Mouse (Mus musculus) cerebellum, postnatal 4 days (tissue): ENCODE data around the gene Lyst.
"Not testable (repeated sequence)": the region's sequence is repeated elsewhere in the genome, so short reads cannot be mapped to it uniquely, and the experiment has no call there.

ENCODE experiments used
- DNase-seq, 2 experiments: peaks; one replicate each; pipeline ENCODE4 v3.0.0; 2022; ENCODE audit warnings: low spot score in 2 of 2, mixed read lengths in 1 of 2

Lyst gene

DNA sequence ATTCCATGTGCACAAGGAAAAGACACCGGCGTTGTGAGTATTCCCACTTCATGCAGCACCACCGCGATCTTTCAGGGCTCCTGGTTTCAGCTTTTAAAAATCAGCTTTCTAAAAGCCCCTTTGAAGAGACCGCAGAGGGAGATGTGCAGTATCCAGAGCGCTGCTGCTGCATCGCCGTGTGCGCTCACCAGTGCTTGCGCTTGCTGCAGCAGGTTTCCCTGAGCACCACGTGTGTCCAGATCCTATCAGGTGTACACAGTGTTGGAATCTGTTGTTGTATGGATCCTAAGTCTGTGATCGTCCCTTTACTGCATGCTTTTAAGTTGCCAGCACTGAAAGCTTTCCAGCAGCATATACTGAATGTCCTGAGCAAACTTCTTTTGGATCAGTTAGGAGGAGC lies 45.0 kb downstream of the Lyst start:
- DNase-seq = no peak

DNA sequence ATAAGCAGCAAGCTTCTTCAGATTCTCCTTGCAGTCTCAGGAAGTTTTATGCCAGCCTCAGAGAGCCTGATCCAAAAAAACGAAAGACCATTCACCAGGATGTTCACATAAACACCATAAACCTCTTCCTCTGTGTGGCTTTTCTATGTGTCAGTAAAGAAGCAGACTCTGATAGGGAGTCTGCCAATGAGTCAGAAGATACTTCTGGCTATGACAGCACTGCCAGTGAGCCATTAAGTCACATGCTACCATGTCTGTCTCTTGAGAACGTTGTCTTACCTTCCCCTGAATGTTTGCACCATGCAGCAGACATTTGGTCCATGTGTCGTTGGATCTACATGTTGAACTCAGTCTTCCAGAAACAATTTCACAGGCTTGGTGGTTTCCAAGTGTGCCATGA lies 47.4 kb downstream of the Lyst start:
- DNase-seq = no peak

DNA sequence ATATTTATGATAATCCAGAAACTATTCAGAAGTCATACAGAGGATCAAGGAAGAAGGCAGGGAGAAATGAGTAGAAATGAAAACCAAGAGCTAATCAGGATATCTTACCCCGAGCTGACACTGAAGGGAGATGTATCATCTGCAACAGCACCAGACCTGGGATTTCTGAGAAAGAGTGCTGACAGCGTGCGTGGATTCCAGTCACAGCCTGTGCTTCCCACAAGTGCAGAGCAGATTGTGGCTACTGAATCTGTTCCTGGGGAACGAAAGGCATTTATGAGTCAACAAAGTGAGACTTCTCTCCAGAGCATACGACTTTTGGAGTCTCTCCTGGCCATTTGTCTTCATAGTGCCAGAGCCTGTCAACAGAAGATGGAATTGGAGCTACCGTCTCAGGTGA lies 47.8 kb downstream of the Lyst start:
- no peak for DNase-seq

- no peak for DNase-seq
Observed at GRCm38 (mm10) chr13:13638725-13639124, 48.5 kb downstream of the Lyst start.

- no peak for DNase-seq
Observed at GRCm38 (mm10) chr13:13647296-13647695, 57.1 kb downstream of the Lyst start.

DNA sequence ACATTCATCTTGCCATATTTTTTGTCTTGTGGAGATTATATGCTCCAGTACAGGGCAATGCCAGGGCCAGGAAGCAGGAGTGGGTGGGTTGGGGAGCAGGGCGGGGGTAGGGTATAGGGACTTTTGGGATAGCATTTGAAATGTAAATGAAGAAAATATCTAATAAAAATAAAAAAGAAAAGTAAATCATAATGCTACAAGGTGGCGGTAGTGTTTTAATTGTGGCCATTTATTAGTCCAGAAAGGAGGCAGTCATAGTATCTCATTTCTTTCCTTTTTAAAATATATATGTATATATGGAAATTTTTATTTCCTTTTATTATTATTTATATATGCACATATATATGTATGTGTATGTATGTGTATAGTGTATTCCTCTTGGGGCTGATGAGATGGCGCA lies 65.3 kb downstream of the Lyst start:
- no peak for DNase-seq

DNA sequence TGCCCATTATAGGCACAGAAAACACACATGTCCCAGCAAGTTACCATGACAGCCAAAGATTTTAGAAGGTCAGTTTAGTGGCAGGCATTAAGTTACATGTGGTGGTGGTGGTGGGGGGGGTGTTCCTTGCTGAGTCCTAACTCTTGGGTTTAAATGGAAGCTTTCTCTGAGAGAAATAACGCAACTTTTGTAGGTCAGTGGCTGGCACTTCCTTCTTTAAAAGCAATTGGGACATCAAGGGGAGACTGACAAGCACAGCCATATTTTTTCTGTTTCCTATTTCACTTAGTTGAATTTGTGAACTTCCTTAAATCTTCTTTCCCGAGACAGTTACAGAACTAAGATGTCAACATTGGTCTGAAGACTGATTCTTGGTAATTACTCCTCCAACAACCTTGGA lies 75.9 kb downstream of the Lyst start:
- not testable (repeated sequence) for DNase-seq

GRCm38 (mm10) chr13:13670669-13671068 lies 80.5 kb downstream of the Lyst start:
- DNase-seq = no peak

DNA sequence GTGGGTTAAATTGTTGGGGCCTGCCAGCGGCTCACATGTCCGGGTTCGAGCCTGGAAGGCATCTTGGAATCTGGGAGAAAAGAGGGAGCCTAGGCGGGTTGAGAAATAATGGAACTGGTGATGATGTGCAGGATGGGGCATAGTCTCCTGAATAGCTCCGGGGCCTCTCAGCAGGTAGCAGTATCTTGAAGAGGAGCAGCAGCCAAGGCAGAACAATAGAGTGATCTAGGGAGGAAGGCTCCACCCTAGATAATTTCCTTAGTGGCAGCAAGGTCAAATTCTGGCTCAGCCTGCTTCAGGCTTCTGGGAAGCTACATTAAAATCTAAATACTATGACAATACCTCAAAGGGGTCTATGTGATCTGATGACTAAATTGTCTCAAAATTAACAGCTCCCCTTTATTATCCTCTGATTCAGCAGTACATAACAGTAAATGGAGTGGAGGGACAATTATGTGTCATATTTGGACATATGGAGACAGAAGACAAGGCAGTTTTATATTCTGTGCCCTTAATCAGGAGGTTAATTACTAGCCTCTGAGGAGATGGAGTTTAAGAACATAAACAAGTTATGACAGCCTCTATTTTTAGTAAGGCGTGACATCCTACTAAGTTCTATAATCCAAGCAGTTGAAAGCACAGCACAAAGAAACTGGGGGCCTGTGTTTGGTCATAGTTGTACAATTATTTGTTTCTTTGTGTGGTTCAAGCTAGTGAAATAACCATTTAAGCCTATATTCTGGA lies 81.6 kb downstream of the Lyst start:
- DNase-seq = no peak

GRCm38 (mm10) chr13:13674669-13675343 lies 84.6 kb downstream of the Lyst start:
- DNase-seq = no peak

DNA sequence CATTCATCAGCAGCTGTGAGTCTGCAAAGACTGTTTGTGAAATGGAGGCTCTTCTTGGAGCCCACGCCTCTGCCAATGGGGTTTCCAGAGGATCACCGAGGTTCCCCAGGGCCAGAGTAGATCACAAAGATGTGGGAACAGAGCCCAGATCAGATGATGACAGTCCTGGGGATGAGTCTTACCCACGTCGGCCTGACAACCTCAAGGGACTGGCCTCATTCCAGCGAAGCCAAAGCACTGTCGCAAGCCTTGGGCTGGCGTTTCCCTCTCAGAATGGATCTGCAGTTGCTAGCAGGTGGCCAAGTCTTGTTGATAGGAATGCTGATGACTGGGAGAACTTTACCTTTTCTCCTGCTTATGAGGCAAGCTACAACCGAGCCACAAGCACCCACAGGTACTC lies 87.7 kb downstream of the Lyst start:
- no peak for DNase-seq

DNA sequence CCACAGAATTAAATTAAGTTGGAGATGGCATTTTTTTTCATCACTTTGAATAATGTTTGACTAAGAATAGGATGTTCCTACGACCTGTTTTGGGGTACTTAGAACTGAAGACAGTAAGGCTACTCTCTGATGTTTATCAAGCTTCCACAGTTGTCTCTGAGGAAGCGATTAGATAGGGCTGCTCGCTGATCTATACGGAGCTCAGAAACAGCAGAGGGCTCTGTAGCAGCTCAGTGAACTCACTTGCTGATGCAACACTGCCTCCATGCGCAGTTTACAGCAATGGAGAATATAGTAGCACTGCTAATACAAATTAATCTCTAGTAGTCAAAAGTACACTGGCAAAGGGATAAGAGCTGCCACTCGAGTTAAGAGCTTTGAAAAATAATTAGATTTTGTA lies 91.4 kb downstream of the Lyst start:
- DNase-seq = no peak

DNA sequence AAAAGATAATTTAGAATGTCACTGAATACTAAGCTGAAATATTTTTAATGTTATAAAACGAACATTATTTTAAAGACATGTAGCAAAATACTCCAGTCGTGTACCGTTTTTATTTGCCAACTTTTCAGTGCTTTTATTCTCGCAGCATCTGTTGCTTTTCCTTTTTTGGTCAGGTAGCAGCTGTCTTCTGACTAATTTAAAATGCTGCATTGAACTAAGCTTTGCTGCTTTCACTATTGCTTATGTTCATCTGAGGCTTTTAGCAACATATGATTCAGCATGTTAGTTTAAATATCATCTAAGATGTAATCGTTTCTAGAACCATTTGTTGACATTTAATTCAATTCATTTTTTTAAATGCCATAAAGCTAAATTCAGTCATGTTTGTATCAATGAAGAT lies 113.3 kb downstream of the Lyst start:
- no peak for DNase-seq

- DNase-seq = not testable (repeated sequence)
Observed at GRCm38 (mm10) chr13:13721435-13721834, 131.2 kb downstream of the Lyst start.

DNA sequence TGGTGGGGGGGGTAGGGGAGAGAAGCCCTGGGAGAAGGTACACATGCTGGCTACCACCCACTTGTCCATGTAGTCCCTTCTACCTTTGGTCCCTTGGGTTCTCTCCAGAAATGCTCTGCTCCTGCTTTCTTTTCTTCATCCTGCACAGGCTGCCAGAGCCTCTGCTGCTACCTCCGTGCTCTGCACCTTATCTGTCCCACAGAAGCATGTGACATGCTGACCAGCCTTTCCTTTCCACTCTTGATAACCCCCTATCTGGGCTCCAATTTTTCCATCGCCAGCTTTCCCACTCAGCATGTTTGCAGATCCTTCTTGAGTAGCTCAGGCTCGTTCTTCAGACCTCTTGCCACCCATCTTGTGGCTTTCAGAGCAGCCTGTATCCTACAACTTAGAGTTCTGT lies 133.1 kb downstream of the Lyst start:
- DNase-seq = no peak

- DNase-seq = no peak
Observed at GRCm38 (mm10) chr13:13723786-13724185, 133.6 kb downstream of the Lyst start.

- no peak for DNase-seq
Observed at GRCm38 (mm10) chr13:13739232-13739631, 149.0 kb downstream of the Lyst start.

- DNase-seq = no peak
Observed at GRCm38 (mm10) chr13:13745911-13746310, 155.7 kb downstream of the Lyst start.

DNA sequence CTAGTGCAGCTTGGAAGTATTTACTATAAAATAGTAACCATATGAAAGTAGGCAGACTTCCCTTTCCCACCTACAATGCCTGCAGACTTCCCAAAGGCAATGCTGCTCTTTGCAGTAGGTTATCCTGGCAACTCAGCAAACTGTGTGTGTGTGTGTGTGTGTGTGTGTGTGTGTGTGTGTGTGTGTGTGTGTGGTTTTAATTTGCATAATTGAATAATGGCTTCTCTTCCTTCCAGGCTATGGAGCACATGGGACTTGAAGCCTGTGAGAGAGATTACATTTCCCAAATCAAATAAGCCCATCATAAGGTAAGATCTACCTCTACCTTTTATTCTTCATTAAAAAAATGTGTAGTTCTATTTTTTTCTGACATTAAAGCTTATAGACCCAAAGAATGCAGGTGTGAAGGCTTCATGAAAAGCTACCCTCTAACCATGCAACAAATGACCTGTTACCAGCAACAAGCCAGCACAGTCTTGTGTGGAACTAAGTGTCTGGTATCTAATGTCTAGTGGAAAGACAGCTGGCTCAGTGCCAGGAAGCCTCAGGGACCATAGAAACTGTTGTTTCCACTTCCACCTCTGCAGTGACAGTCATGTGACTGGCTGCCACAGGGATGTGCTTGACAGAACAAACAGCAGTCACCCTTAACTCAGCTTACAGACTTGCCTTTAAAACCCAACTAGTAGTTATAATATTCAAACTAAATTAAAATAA lies 185.7 kb downstream of the Lyst start:
- no peak for DNase-seq

DNA sequence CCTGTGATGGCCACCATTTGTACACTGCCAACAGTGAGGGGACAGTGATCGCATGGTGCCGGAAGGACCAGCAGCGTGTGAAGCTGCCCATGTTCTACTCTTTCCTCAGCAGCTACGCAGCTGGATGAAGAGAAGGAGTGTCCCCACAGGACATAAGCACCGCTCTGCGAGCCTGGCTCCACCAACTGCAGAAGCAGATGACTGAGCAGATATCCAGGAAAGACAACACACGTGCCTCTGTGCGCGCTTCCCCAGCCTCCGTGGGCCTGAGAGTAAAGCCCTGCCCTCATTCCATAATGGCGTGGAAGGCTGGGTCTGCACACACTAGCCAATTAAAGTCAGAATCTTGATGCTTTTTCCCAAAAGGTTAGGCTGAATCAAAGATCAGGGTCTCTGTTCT lies 186.9 kb downstream of the Lyst start:
- no peak for DNase-seq

- no peak for DNase-seq
Observed at GRCm38 (mm10) chr13:13777696-13778095, 187.5 kb downstream of the Lyst start.

DNA sequence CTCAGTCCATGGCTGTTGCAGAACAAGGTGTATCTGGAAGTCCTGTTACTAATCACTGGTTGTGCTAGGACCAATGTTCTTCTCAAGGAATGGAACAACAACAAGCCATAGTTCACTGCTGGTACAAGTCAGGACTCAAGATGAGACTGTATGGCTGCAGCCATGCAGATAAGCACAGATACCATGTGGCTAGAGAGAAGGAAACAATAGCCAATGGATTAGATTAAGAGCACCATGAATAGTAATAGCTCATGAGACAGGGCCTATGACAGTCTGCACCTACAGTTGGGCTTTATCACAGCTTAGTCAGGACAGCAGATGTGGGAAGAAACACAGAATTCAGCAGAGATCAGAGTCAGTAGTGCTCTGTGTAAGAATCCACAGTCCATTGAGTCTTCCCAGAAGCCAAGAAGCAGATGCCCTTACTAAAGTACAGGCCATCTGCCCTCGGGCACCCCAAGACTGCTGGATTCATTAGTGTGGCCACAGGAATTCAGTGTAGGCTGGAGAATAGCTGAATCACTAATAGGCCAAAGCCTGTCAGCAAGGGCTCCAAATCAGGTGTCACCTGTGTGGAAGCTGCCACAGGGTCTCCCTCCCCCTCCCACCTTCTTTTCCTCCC lies 188.8 kb downstream of the Lyst start:
- no peak for DNase-seq
